Mouse (Mus musculus) megakaryocyte, embryonic 14.5 days (primary cell): ENCODE measurements at regions not wholly inside any gene's neighbourhood (a gene's known extent, or its start where the extent isn't known, plus 50 kb on each side); places are given as distances from the start of the nearest gene placed in this dataset.

Experiments used
- FLI1 ChIP-seq: IDR thresholded peaks from 2 replicates; pipeline ENCODE4 v1.6.1; 2012; ENCODE audit warnings: low read length, inconsistent platforms, mixed read lengths
- GATA1 ChIP-seq: IDR thresholded peaks from 3 replicates; pipeline ENCODE4 v1.6.1; 2012; ENCODE audit warnings: mixed read lengths, low read length, inconsistent platforms, borderline replicate concordance

- no peak for TF ChIP-seq GATA1
- no peak for TF ChIP-seq FLI1
These were observed 70.0 kb upstream of the Aldh1b1 start for GRCm38 (mm10) chr4:45728825-45729224.
